Comparison of ENCODE assay signal across 8 mouse cellular contexts in the genomic region with DNA sequence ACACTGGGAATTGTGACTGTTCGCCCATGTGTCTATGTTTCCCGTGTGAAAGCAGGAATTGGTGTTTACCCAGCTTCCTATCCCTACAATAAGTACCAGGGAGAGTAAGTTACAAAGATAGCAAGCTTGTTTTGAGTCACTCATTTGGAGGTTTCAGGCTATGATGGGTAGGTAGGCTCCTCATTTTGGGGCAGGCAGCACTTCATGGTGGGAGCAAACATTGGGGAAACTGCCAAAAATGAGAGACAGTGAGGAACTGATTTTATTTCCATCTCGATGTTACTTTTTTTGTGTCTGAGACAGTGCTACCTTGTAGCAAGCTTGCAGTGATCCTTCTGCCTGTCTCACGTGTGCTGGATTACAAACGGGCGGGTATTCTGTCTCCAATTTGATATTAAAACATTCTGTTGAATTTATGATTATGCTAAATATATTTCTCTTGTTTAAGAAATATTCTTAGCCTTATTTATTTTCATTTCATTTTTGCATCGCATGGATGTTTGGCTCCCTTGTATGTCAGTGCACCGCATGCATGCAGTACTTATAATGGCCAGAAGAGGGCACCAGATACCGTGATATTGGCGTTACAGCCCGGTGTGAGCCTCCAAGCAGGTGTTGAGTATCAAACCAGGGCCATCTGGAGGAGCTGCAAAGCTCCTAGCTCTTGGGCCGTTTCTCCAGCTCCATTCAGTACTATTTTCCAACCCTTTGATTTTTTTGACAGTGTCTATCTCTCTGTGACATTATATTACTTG.
DNase-seq lines count a peak whose midpoint lies in the region; ATAC-seq and TF ChIP-seq lines count a peak whose summit lies in the region.

No protein-coding gene starts in this region.

- no peaks in the 10 kb centered on the region for H3K9me3 ChIP-seq in kidney, postnatal 0 days (replicated peaks; ENCODE audit: low read length)
- no peaks in the 10 kb centered on the region for H3K9me3 ChIP-seq in liver, embryonic 11.5 days (ENCODE audit: control insufficient read depth, low read length)

- 42% methylated on average over 12 of the region's 12 CpGs for WGBS in kidney, postnatal 0 days
- 35% methylated on average over 12 of the region's 12 CpGs for WGBS in liver, embryonic 11.5 days

- H3K4me2 ChIP-seq in kidney, postnatal 0 days (ENCODE audit: low read length): no peak overlapping the region
- H3K4me2 ChIP-seq in liver, embryonic 11.5 days: no peak overlapping the region

- peak; percentile 88 for TF ChIP-seq CTCF in kidney, postnatal 0 days (IDR thresholded peaks at IDR 0.05; ENCODE audit: low read depth)

- no peak for ATAC-seq in kidney, postnatal 0 days (replicated peaks; ENCODE audit: low FRiP score, low read depth)
- ATAC-seq in liver, embryonic 11.5 days (replicated peaks; ENCODE audit: low FRiP score): peak; percentile 67; the same call in 1 of the 2 replicates

- no peaks in the 10 kb centered on the region for H3K27me3 ChIP-seq in kidney, postnatal 0 days (ENCODE audit: insufficient read depth, low read length)
- H3K27me3 ChIP-seq in liver, embryonic 11.5 days (replicated peaks; ENCODE audit: control insufficient read depth, insufficient read depth, low read length): no peaks in the 10 kb centered on the region

- H3K4me3 ChIP-seq in kidney, postnatal 0 days (replicated peaks; ENCODE audit: low read depth, low read length): no peak overlapping the region
- no peak overlapping the region for H3K4me3 ChIP-seq in liver, embryonic 11.5 days (ENCODE audit: low read depth, low read length)

- H3K36me3 ChIP-seq in kidney, postnatal 0 days (ENCODE audit: insufficient read depth, low read length): no peaks in the 10 kb centered on the region
- H3K36me3 ChIP-seq in liver, embryonic 11.5 days (ENCODE audit: control insufficient read depth, insufficient read depth, low read length): no peaks in the 10 kb centered on the region

- peak; percentile 15 for DNase-seq in ovary, postnatal 10 days (ENCODE audit: low spot score)
- no peak for DNase-seq in ovary, adult 18-20 months (ENCODE audit: low spot score)
- DNase-seq in adrenal gland, adult 2 months: peak; percentile 25
- peak; percentile 70 for DNase-seq in embryo, embryonic 10.5 days (ENCODE audit: low spot score)
- peak; percentile 24 for DNase-seq in kidney, postnatal 0 days (ENCODE audit: low spot score)
- no peak for DNase-seq in liver, embryonic 11.5 days (ENCODE audit: low spot score)
- DNase-seq in right cerebral cortex, postnatal 10 days (ENCODE audit: low spot score in 2 of 2): peak; percentile 58 to 70
- DNase-seq in Muller cell, postnatal 12 days (ENCODE audit: inconsistent ontology term): no peak

- H3K27ac ChIP-seq in kidney, postnatal 0 days: no peak overlapping the region
- no peak overlapping the region for H3K27ac ChIP-seq in liver, embryonic 11.5 days (ENCODE audit: low read depth, low read length)

- no peaks in the 10 kb centered on the region for H3K4me1 ChIP-seq in kidney, postnatal 0 days (replicated peaks; ENCODE audit: insufficient read depth, low read length)
- H3K4me1 ChIP-seq in liver, embryonic 11.5 days (replicated peaks; ENCODE audit: control insufficient read depth, insufficient read depth, low read length): no peaks in the 10 kb centered on the region

- no peak overlapping the region for H3K9ac ChIP-seq in kidney, postnatal 0 days (ENCODE audit: low read depth, low read length)
- no peak overlapping the region for H3K9ac ChIP-seq in liver, embryonic 11.5 days (ENCODE audit: low read depth, low read length)

Comparison
In these comparisons a context has a peak if more than half of its experiments do, and no peak if none do; other contexts are left out.
1. DNase-seq: peak in ovary, postnatal 10 days (single experiment), adrenal gland, adult 2 months (single experiment), embryo, embryonic 10.5 days (single experiment), kidney, postnatal 0 days (single experiment) and right cerebral cortex, postnatal 10 days (2 of 2); none in ovary, adult 18-20 months (single experiment), liver, embryonic 11.5 days (single experiment) and Muller cell, postnatal 12 days (single experiment).